Mouse (Mus musculus): ENCODE measurements at regions not wholly inside any gene's neighbourhood (a gene's known extent, or its start where the extent isn't known, plus 50 kb on each side); places are given as distances from the start of the nearest gene placed in this dataset.

DNA sequence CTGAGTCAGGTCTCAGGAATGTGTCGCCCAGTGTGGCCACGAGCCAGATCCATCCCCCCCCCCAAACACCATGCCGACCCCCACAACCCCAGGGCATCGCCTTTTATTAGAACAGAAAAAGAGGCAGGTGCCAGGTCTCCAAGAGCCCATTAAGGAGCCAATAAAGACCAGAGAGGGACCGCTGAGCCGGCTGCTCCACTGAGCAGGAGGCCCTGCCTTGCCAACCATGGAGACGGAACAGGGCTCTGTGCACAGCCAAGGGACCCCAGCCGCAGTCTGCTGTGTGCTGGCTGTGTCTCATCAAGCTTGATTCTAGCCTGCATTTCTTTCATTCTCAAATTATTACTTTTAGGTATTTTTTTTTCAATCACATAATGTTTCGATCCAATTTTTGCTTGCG, 86.7 kb upstream of the Wnt4 start:
- TF ChIP-seq MAFK (IDR thresholded peaks at IDR 0.05; ENCODE audit: insufficient read depth, low read depth, low read length) (no peak), ZNF384 (IDR thresholded peaks at IDR 0.05; ENCODE audit: low read depth, low read length) (no peak), HCFC1 (IDR thresholded peaks at IDR 0.05; ENCODE audit: borderline replicate concordance, insufficient read depth, low read length) (no peak), ZC3H11A (IDR thresholded peaks at IDR 0.05; ENCODE audit: borderline replicate concordance, low read depth, low read length) (no peak)
- no peak overlapping the region for H3K27ac ChIP-seq (ENCODE audit: insufficient read depth, low read depth, low read length, poor library complexity, severe bottlenecking)
- no peaks in the 10 kb centered on the region for H3K9me3 ChIP-seq (ENCODE audit: control insufficient read depth, insufficient read depth, low read depth, low read length)
- no peak for DNase-seq (ENCODE audit: low read depth, low spot score)
- in situ Hi-C loops (cut with MboI; ENCODE audit: low sequenced_read_pairs in 2 of 2, unreplicated experiment in 2 of 2): no loop called here
- no peak overlapping the region for H3K4me3 ChIP-seq (ENCODE audit: insufficient read depth in 1 of 2, low read depth in 1 of 2, low read length in 2 of 2, poor library complexity in 1 of 2, severe bottlenecking in 1 of 2)
- H3K4me1 ChIP-seq (ENCODE audit: control insufficient read depth in 2 of 2, insufficient read depth in 2 of 2, low read length in 2 of 2, poor library complexity in 1 of 2): no peaks in the 10 kb centered on the region
- H3K36me3 ChIP-seq (ENCODE audit: control insufficient read depth, insufficient read depth, low read length, poor library complexity, severe bottlenecking): no peaks in the 10 kb centered on the region
- H3K9ac ChIP-seq (ENCODE audit: insufficient read depth, low read depth, low read length, poor library complexity, severe bottlenecking): no peak overlapping the region

DNA sequence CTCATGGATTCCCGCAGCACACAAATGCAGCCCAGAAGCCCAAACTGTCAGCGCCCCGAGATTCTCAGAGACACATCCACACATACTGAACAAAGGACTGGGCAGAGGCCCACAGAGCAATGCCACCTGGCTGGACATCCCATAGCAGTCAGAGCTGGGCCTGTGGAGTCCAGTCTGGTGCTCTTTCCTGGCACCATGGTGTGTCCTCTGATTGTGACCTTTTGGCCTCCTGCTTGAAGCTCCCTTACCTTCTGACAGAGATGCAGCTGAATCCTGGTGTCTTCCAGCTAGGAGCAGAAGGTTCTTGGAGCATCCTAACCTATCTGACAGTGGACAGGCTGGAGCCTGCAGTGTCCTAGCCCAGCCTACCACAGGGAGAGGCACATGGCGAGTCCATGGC, 87.5 kb upstream of the Wnt4 start:
- Histone ChIP-seq H3K9me3 (ENCODE audit: control insufficient read depth, insufficient read depth, low read depth, low read length) (no peaks in the 10 kb centered on the region), H3K36me3 (ENCODE audit: control insufficient read depth, insufficient read depth, low read length, poor library complexity, severe bottlenecking) (no peaks in the 10 kb centered on the region), H3K27ac (ENCODE audit: insufficient read depth, low read depth, low read length, poor library complexity, severe bottlenecking) (no peak overlapping the region), H3K9ac (ENCODE audit: insufficient read depth, low read depth, low read length, poor library complexity, severe bottlenecking) (no peak overlapping the region), H3K4me3 (ENCODE audit: insufficient read depth in 1 of 2, low read depth in 1 of 2, low read length in 2 of 2, poor library complexity in 1 of 2, severe bottlenecking in 1 of 2) (no peak overlapping the region), H3K4me1 (ENCODE audit: control insufficient read depth in 2 of 2, insufficient read depth in 2 of 2, low read length in 2 of 2, poor library complexity in 1 of 2) (no peaks in the 10 kb centered on the region)
- no peak for DNase-seq (ENCODE audit: low read depth, low spot score)
- in situ Hi-C loops (cut with MboI; ENCODE audit: low sequenced_read_pairs in 2 of 2, unreplicated experiment in 2 of 2): no loop called here
- TF ChIP-seq MAFK (IDR thresholded peaks at IDR 0.05; ENCODE audit: insufficient read depth, low read depth, low read length) (no peak), ZC3H11A (IDR thresholded peaks at IDR 0.05; ENCODE audit: borderline replicate concordance, low read depth, low read length) (no peak), CHD2 (IDR thresholded peaks at IDR 0.05; ENCODE audit: low read depth, low read length) (no peak), HCFC1 (IDR thresholded peaks at IDR 0.05; ENCODE audit: borderline replicate concordance, insufficient read depth, low read length) (no peak), ZNF384 (IDR thresholded peaks at IDR 0.05; ENCODE audit: low read depth, low read length) (no peak)

DNA sequence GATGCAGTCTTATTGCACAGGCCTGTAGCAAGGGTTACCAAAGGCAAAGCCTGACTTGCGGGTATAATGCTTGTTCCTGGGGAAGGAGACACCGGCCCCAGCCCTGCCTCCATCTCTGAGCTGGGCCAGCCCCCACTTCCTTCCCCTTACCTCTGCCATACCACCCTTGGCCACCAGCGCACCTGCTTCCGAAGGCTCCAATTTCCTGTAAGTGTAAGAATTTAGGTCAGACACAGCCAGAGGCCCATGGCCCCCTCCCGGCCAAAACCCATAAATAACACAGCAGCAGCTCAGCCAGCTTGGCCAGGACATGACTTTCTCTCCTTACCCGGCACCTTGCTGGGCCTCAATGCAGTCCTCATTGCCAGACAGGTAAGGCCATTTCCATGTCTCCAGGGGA, 88.2 kb upstream of the Wnt4 start:
- no peak for TF ChIP-seq ZNF384 (IDR thresholded peaks at IDR 0.05; ENCODE audit: low read depth, low read length)
- TF ChIP-seq ZC3H11A (IDR thresholded peaks at IDR 0.05; ENCODE audit: borderline replicate concordance, low read depth, low read length): no peak
- TF ChIP-seq CHD2 (IDR thresholded peaks at IDR 0.05; ENCODE audit: low read depth, low read length): no peak
- TF ChIP-seq MAFK (IDR thresholded peaks at IDR 0.05; ENCODE audit: insufficient read depth, low read depth, low read length): no peak
- TF ChIP-seq HCFC1 (IDR thresholded peaks at IDR 0.05; ENCODE audit: borderline replicate concordance, insufficient read depth, low read length): no peak
- in situ Hi-C loops (cut with MboI; ENCODE audit: low sequenced_read_pairs in 2 of 2, unreplicated experiment in 2 of 2): no loop called here
- H3K4me3 ChIP-seq (ENCODE audit: insufficient read depth in 1 of 2, low read depth in 1 of 2, low read length in 2 of 2, poor library complexity in 1 of 2, severe bottlenecking in 1 of 2): no peak overlapping the region
- no peak overlapping the region for H3K27ac ChIP-seq (ENCODE audit: insufficient read depth, low read depth, low read length, poor library complexity, severe bottlenecking)
- H3K4me1 ChIP-seq (ENCODE audit: control insufficient read depth in 2 of 2, insufficient read depth in 2 of 2, low read length in 2 of 2, poor library complexity in 1 of 2): no peaks in the 10 kb centered on the region
- DNase-seq (ENCODE audit: low read depth, low spot score): no peak
- H3K36me3 ChIP-seq (ENCODE audit: control insufficient read depth, insufficient read depth, low read length, poor library complexity, severe bottlenecking): no peaks in the 10 kb centered on the region
- no peak overlapping the region for H3K9ac ChIP-seq (ENCODE audit: insufficient read depth, low read depth, low read length, poor library complexity, severe bottlenecking)
- H3K9me3 ChIP-seq (ENCODE audit: control insufficient read depth, insufficient read depth, low read depth, low read length): no peaks in the 10 kb centered on the region

DNA sequence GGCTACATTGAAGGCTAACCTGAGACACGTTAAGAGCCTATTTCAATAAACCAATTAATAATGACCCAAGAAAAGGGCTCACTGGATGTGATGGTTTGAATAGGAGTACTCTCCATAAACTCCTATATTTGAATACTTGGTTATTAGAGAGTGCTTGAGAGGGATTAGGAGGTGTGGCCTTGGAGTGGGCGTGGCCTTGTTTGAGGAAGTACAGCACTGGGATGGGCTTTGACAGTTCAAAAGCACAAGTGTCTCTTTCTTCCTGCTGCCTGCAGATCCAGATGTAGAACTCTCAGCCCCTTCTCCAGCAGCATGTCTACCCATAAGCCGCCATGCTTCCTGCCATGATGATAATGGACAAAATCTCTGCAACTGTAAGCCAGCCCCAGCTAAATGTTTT, 89.7 kb upstream of the Wnt4 start:
- H3K4me1 ChIP-seq (ENCODE audit: control insufficient read depth in 2 of 2, insufficient read depth in 2 of 2, low read length in 2 of 2, poor library complexity in 1 of 2): no peaks in the 10 kb centered on the region
- no peak overlapping the region for H3K27ac ChIP-seq (ENCODE audit: insufficient read depth, low read depth, low read length, poor library complexity, severe bottlenecking)
- in situ Hi-C loops (cut with MboI; ENCODE audit: low sequenced_read_pairs in 2 of 2, unreplicated experiment in 2 of 2): no loop called here
- H3K9me3 ChIP-seq (ENCODE audit: control insufficient read depth, insufficient read depth, low read depth, low read length): no peaks in the 10 kb centered on the region
- no peak overlapping the region for H3K4me3 ChIP-seq (ENCODE audit: insufficient read depth in 1 of 2, low read depth in 1 of 2, low read length in 2 of 2, poor library complexity in 1 of 2, severe bottlenecking in 1 of 2)
- DNase-seq (ENCODE audit: low read depth, low spot score): no peak
- H3K9ac ChIP-seq (ENCODE audit: insufficient read depth, low read depth, low read length, poor library complexity, severe bottlenecking): no peak overlapping the region
- no peak for TF ChIP-seq CHD2 (IDR thresholded peaks at IDR 0.05; ENCODE audit: low read depth, low read length)
- TF ChIP-seq ZNF384 (IDR thresholded peaks at IDR 0.05; ENCODE audit: low read depth, low read length): no peak
- TF ChIP-seq ZC3H11A (IDR thresholded peaks at IDR 0.05; ENCODE audit: borderline replicate concordance, low read depth, low read length): no peak
- no peak for TF ChIP-seq HCFC1 (IDR thresholded peaks at IDR 0.05; ENCODE audit: borderline replicate concordance, insufficient read depth, low read length)
- no peak for TF ChIP-seq MAFK (IDR thresholded peaks at IDR 0.05; ENCODE audit: insufficient read depth, low read depth, low read length)
- no peaks in the 10 kb centered on the region for H3K36me3 ChIP-seq (ENCODE audit: control insufficient read depth, insufficient read depth, low read length, poor library complexity, severe bottlenecking)

DNA sequence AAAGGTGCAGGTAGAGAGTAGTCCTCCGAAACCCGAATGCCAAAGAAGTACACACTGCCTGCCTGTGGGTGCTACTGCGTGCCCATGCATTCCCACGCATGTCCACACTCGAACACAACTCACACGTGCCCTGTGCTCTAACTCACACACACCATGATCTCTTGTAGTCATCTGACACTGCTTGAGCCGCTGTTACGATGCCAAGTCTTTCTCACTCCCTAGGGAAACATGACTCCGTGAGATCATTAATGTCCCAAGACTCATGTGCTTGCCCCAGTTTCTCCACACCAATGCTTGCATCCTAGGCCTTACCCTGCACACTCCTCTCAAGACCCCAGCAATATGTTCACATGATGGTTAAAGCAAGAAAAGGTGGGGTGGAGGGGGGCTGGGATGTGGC, 90.2 kb upstream of the Wnt4 start:
- Histone ChIP-seq H3K9me3 (ENCODE audit: control insufficient read depth, insufficient read depth, low read depth, low read length) (no peaks in the 10 kb centered on the region), H3K4me3 (ENCODE audit: insufficient read depth in 1 of 2, low read depth in 1 of 2, low read length in 2 of 2, poor library complexity in 1 of 2, severe bottlenecking in 1 of 2) (no peak overlapping the region), H3K4me1 (ENCODE audit: control insufficient read depth in 2 of 2, insufficient read depth in 2 of 2, low read length in 2 of 2, poor library complexity in 1 of 2) (no peaks in the 10 kb centered on the region), H3K27ac (ENCODE audit: insufficient read depth, low read depth, low read length, poor library complexity, severe bottlenecking) (no peak overlapping the region), H3K9ac (ENCODE audit: insufficient read depth, low read depth, low read length, poor library complexity, severe bottlenecking) (no peak overlapping the region), H3K36me3 (ENCODE audit: control insufficient read depth, insufficient read depth, low read length, poor library complexity, severe bottlenecking) (no peaks in the 10 kb centered on the region)
- TF ChIP-seq ZNF384 (IDR thresholded peaks at IDR 0.05; ENCODE audit: low read depth, low read length) (no peak), MAFK (IDR thresholded peaks at IDR 0.05; ENCODE audit: insufficient read depth, low read depth, low read length) (no peak), ZC3H11A (IDR thresholded peaks at IDR 0.05; ENCODE audit: borderline replicate concordance, low read depth, low read length) (no peak), HCFC1 (IDR thresholded peaks at IDR 0.05; ENCODE audit: borderline replicate concordance, insufficient read depth, low read length) (no peak), CHD2 (IDR thresholded peaks at IDR 0.05; ENCODE audit: low read depth, low read length) (no peak)
- no peak for DNase-seq (ENCODE audit: low read depth, low spot score)
- in situ Hi-C loops (cut with MboI; ENCODE audit: low sequenced_read_pairs in 2 of 2, unreplicated experiment in 2 of 2): no loop called here
